Mouse (Mus musculus) adrenal gland, postnatal 4 days (tissue): ENCODE data around the gene Taar8a. TPM values are rescaled to one million over a fixed set of nuclear protein-coding genes. Genes with fewer than 3 reads are reported as not detected.

Experiments used
- total RNA-seq, 2 experiments: library from RNA; stranded (reverse); gene quantifications; 2 replicates each; pipeline ENCODE4 v1.2.3; 2021

The Taar8a gene
- total RNA-seq, 2 experiments from 2014 or later: 0.51 TPM; not detected in 1

Other genes starting within 250 kb of the Taar8a start
- 10 to 100 TPM; 17.1 to 24.1 TPM for gene Vnn3, start 225.0 kb upstream of the Taar8a start, total RNA-seq
- gene Vnn1, start 181.8 kb upstream of the Taar8a start, total RNA-seq: 10 to 100 TPM; 50.0 to 52.2 TPM
- gene Taar1, start 156.1 kb upstream of the Taar8a start, total RNA-seq: not detected
- gene Taar2, start 137.9 kb upstream of the Taar8a start, total RNA-seq: not detected
- not detected for gene Taar3, start 126.9 kb upstream of the Taar8a start, total RNA-seq
- gene Taar4, start 116.0 kb upstream of the Taar8a start, total RNA-seq: not detected
- not detected for gene Taar5, start 105.8 kb upstream of the Taar8a start, total RNA-seq
- not detected for gene Taar6, start 90.9 kb upstream of the Taar8a start, total RNA-seq
- gene Taar7a, start 83.0 kb upstream of the Taar8a start, total RNA-seq: not detected
- gene Taar7b, start 76.6 kb upstream of the Taar8a start, total RNA-seq: not detected
- gene Taar7d, start 49.3 kb upstream of the Taar8a start, total RNA-seq: not detected
- not detected for gene Taar7e, start 38.9 kb upstream of the Taar8a start, total RNA-seq
- not detected for gene Taar7f, start 27.0 kb upstream of the Taar8a start, total RNA-seq
- not detected for gene Taar8b, start 15.8 kb downstream of the Taar8a start, total RNA-seq
- not detected for gene Taar8c, start 25.4 kb downstream of the Taar8a start, total RNA-seq
- gene Taar9, start 33.0 kb downstream of the Taar8a start, total RNA-seq: not detected
- 100 to 1,000 TPM in 1 of 2 experiments, 10 to 100 TPM in 1; 98.9 to 110 TPM for gene Stx7, start 72.8 kb downstream of the Taar8a start, total RNA-seq
- gene Moxd1, start 147.0 kb downstream of the Taar8a start, total RNA-seq: 1 to 10 TPM; 2.5 TPM